Mouse (Mus musculus) erythroblast, embryonic 14.5 days (primary cell): ENCODE data around the gene Tbc1d16. TPM values are rescaled to one million over a fixed set of nuclear protein-coding genes. Genes with fewer than 3 reads are reported as not detected.

ENCODE experiments used
- H3K27me3 ChIP-seq: 2 replicates; pipeline ENCODE4 v1.6.1; 2012; ENCODE audit warnings: inconsistent platforms; ENCODE audit not compliant: control insufficient read depth
- H3K36me3 ChIP-seq: 2 replicates; pipeline ENCODE4 v1.6.1; 2012; ENCODE audit warnings: mild to moderate bottlenecking, inconsistent platforms; ENCODE audit not compliant: control insufficient read depth
- H3K4me1 ChIP-seq: 2 replicates; pipeline ENCODE4 v1.6.1; 2012; ENCODE audit warnings: inconsistent platforms; ENCODE audit not compliant: control insufficient read depth
- H3K4me3 ChIP-seq: replicated peaks from 2 replicates; pipeline ENCODE3; 2012; ENCODE audit warnings: moderate library complexity, mild to moderate bottlenecking, inconsistent platforms
- H3K9me3 ChIP-seq: 2 replicates; pipeline ENCODE4 v1.6.1; 2012; ENCODE audit warnings: low read length, inconsistent platforms, mixed read lengths; ENCODE audit not compliant: control insufficient read depth
- GATA1 ChIP-seq: IDR thresholded peaks from 2 replicates; pipeline ENCODE4 v1.6.1; 2012; ENCODE audit warnings: low read length, inconsistent platforms, mixed read lengths
- TAL1 ChIP-seq: IDR thresholded peaks from 3 replicates; pipeline ENCODE4 v1.6.1; 2012; ENCODE audit warnings: low read length, inconsistent platforms, mixed read lengths
- polyA plus RNA-seq: library from polyadenylated mRNA; stranded (reverse); fragments of >175 nt; gene quantifications from 2 replicates; pipeline ENCODE4 v1.2.3, GENCODE M21; 2012

The Tbc1d16 gene
- polyA plus RNA-seq, 1 experiment, result 0.01 TPM

- Histone ChIP-seq H3K9me3 (no peaks in the 10 kb centered on the region), H3K36me3 (no peaks in the 10 kb centered on the region), H3K4me1 (no peaks in the 10 kb centered on the region), H3K4me3 (no peak overlapping the region), H3K27me3 (no peaks in the 10 kb centered on the region)
- TF ChIP-seq TAL1 (no peak), GATA1 (no peak)
Observed at GRCm38 (mm10) chr11:119168851-119169250, 59.4 kb downstream of the Tbc1d16 start.

GRCm38 (mm10) chr11:119165995-119166394 lies 62.3 kb downstream of the Tbc1d16 start:
- no peaks in the 10 kb centered on the region for H3K36me3 ChIP-seq
- H3K27me3 ChIP-seq, result no peaks in the 10 kb centered on the region
- no peak overlapping the region for H3K4me3 ChIP-seq
- TF ChIP-seq GATA1 (no peak), TAL1 (no peak)
- H3K9me3 ChIP-seq, result no peaks in the 10 kb centered on the region
- no peaks in the 10 kb centered on the region for H3K4me1 ChIP-seq

GRCm38 (mm10) chr11:119164375-119164774 lies 63.9 kb downstream of the Tbc1d16 start:
- no peak overlapping the region for H3K4me3 ChIP-seq
- no peaks in the 10 kb centered on the region for H3K36me3 ChIP-seq
- no peaks in the 10 kb centered on the region for H3K27me3 ChIP-seq
- TF ChIP-seq GATA1 (no peak), TAL1 (no peak)
- H3K4me1 ChIP-seq, result no peaks in the 10 kb centered on the region; the same call in 1 of the 2 replicates
- no peaks in the 10 kb centered on the region for H3K9me3 ChIP-seq

- H3K4me1 ChIP-seq, result no peaks in the 10 kb centered on the region; the same call in 1 of the 2 replicates
- H3K36me3 ChIP-seq, result no peaks in the 10 kb centered on the region
- TF ChIP-seq TAL1 (no peak), GATA1 (no peak)
- H3K27me3 ChIP-seq, result no peaks in the 10 kb centered on the region
- H3K9me3 ChIP-seq, result no peaks in the 10 kb centered on the region
- H3K4me3 ChIP-seq, result no peak overlapping the region
Observed at GRCm38 (mm10) chr11:119163734-119163992, 64.6 kb downstream of the Tbc1d16 start.

GRCm38 (mm10) chr11:119162959-119163733 lies 65.2 kb downstream of the Tbc1d16 start:
- TF ChIP-seq GATA1 (no peak), TAL1 (no peak)
- H3K9me3 ChIP-seq, result no peaks in the 10 kb centered on the region

GRCm38 (mm10) chr11:119161665-119162064 lies 66.6 kb downstream of the Tbc1d16 start:
- Histone ChIP-seq H3K4me3 (no peak overlapping the region), H3K9me3 (no peaks in the 10 kb centered on the region), H3K27me3 (no peaks in the 10 kb centered on the region), H3K36me3 (no peaks in the 10 kb centered on the region), H3K4me1 (no peaks in the 10 kb centered on the region; the same call in 1 of the 2 replicates)
- TF ChIP-seq GATA1 (no peak), TAL1 (no peak)

More at GRCm38 (mm10) chr11:119162959-119163733, 65.2 kb downstream of the Tbc1d16 start:
- H3K4me1 ChIP-seq, result no peaks in the 10 kb centered on the region; the same call in 1 of the 2 replicates
- no peaks in the 10 kb centered on the region for H3K27me3 ChIP-seq
- no peak overlapping the region for H3K4me3 ChIP-seq
- H3K36me3 ChIP-seq, result no peaks in the 10 kb centered on the region

GRCm38 (mm10) chr11:119160050-119160449 lies 68.2 kb downstream of the Tbc1d16 start:
- Histone ChIP-seq H3K36me3 (peaks cover 3% of the 10 kb centered on the region; the same call in 1 of the 2 replicates), H3K27me3 (no peaks in the 10 kb centered on the region), H3K4me3 (no peak overlapping the region), H3K9me3 (no peaks in the 10 kb centered on the region), H3K4me1 (no peaks in the 10 kb centered on the region; the same call in 1 of the 2 replicates)
- TF ChIP-seq TAL1, result no peak
- no peak for TF ChIP-seq GATA1

- no peaks in the 10 kb centered on the region for H3K27me3 ChIP-seq
- peak overlapping the region; percentile 26 for H3K4me3 ChIP-seq
- no peaks in the 10 kb centered on the region; the same call in 1 of the 2 replicates for H3K4me1 ChIP-seq
- no peaks in the 10 kb centered on the region for H3K9me3 ChIP-seq
- TF ChIP-seq GATA1, result no peak
- no peak for TF ChIP-seq TAL1
- peaks cover 3% of the 10 kb centered on the region; the same call in 1 of the 2 replicates for H3K36me3 ChIP-seq
Observed at GRCm38 (mm10) chr11:119159496-119159895, 68.8 kb downstream of the Tbc1d16 start.

- no peaks in the 10 kb centered on the region for H3K27me3 ChIP-seq
- peaks cover 3% of the 10 kb centered on the region; the same call in 1 of the 2 replicates for H3K36me3 ChIP-seq
- H3K4me1 ChIP-seq, result no peaks in the 10 kb centered on the region; the same call in 1 of the 2 replicates
- no peak for TF ChIP-seq GATA1
- no peak for TF ChIP-seq TAL1
- H3K9me3 ChIP-seq, result no peaks in the 10 kb centered on the region
- H3K4me3 ChIP-seq, result no peak overlapping the region
Observed at GRCm38 (mm10) chr11:119157377-119158189, 70.7 kb downstream of the Tbc1d16 start.
